Mouse (Mus musculus) midbrain, embryonic 10.5 days (tissue): Measurements from ENCODE around the gene Vmn1r65. TPM values are rescaled to one million over a fixed set of nuclear protein-coding genes. Genes with fewer than 3 reads are reported as not detected.
"Not testable (repeated sequence)": the region's sequence is repeated elsewhere in the genome, so short reads cannot be mapped to it uniquely, and the experiment has no call there.

Experiments used
- DNase-seq: peaks from one replicate; pipeline ENCODE4 v3.0.0-alpha.2; 2017; ENCODE audit warnings: low spot score
- H3K27ac ChIP-seq: fragments of 300-500 bp; sonication (generic); replicated peaks from 2 replicates; pipeline ENCODE4 v1.5.1; 2016; ENCODE audit warnings: mild to moderate bottlenecking
- H3K27me3 ChIP-seq: fragments of 300-500 bp; sonication (generic); 2 replicates; pipeline ENCODE4 v1.6.1; 2016; ENCODE audit warnings: low read depth, mild to moderate bottlenecking; ENCODE audit not compliant: poor library complexity, severe bottlenecking
- H3K36me3 ChIP-seq: fragments of 300-500 bp; sonication (generic); 2 replicates; pipeline ENCODE4 v1.6.1; 2016; ENCODE audit warnings: mild to moderate bottlenecking, moderate library complexity
- H3K4me1 ChIP-seq: fragments of 300-500 bp; sonication (generic); 2 replicates; pipeline ENCODE4 v1.6.1; 2016
- H3K4me3 ChIP-seq: fragments of 300-500 bp; sonication (generic); 2 replicates; pipeline ENCODE4 v1.5.1; 2016; ENCODE audit warnings: mild to moderate bottlenecking, moderate library complexity
- H3K9me3 ChIP-seq: fragments of 300-500 bp; sonication (generic); replicated peaks from 2 replicates; pipeline ENCODE4 v1.6.1; 2016; ENCODE audit warnings: mild to moderate bottlenecking
- WGBS: fragments of 180-500 bp; shearing (Covaris S2); methylation state at CpG from one replicate; pipeline ENCODE4 v1.1.7; 2016; 5-methylcytosine and 5-hydroxymethylcytosine counted together
- polyA plus RNA-seq: library from polyadenylated mRNA; unstranded; fragments of >200 nt; fragmentation: Nextera tagmentation; extraction: Ambion mirVana; gene quantifications from 2 replicates; pipeline ENCODE4 v1.2.1, GENCODE M21; 2016

Gene Vmn1r65
- polyA plus RNA-seq, result not detected in 2 replicates

- no peak for DNase-seq
- Histone ChIP-seq H3K36me3 (no peaks in the 10 kb centered on the region), H3K27me3 (no peaks in the 10 kb centered on the region), H3K9me3 (peaks cover 65% of the 10 kb centered on the region), H3K27ac (no peak within 1 kb of the TSS), H3K4me3 (no peak within 1 kb of the TSS), H3K4me1 (no peaks in the 10 kb centered on the region)
- WGBS, result 98% methylated on average over 1 of the region's 1 CpGs
Measured at GRCm38 (mm10) chr7:6010910-6011309, at the start of gene Vmn1r65. Vmn1r65 (minus strand) TSS chr7:6011010.

GRCm38 (mm10) chr7:6044861-6045260 is 34.1 kb upstream of the Vmn1r65 start, which contains the start of gene Nlrp4c:
Nlrp4c (plus strand) TSS chr7:6045161.
- Histone ChIP-seq H3K27ac (no peak within 1 kb of the TSS), H3K9me3 (peaks cover 72% of the 10 kb centered on the region), H3K27me3 (no peaks in the 10 kb centered on the region), H3K4me1 (no peaks in the 10 kb centered on the region), H3K4me3 (no peak within 1 kb of the TSS), H3K36me3 (no peaks in the 10 kb centered on the region)
- no peak for DNase-seq
- WGBS, result 84% methylated on average over 11 of the region's 11 CpGs

GRCm38 (mm10) chr7:5982426-5982825 is 28.4 kb downstream of the Vmn1r65 start:
- H3K27ac ChIP-seq, H3K4me3 ChIP-seq, DNase-seq, H3K27me3 ChIP-seq, H3K4me1 ChIP-seq, H3K36me3 ChIP-seq: not testable (repeated sequence)
- WGBS, result 89% methylated on average over 4 of the region's 4 CpGs
- peaks cover 68% of the 10 kb centered on the region for H3K9me3 ChIP-seq

GRCm38 (mm10) chr7:5972546-5972945 is 38.3 kb downstream of the Vmn1r65 start:
- H3K9me3 ChIP-seq, result peaks cover 46% of the 10 kb centered on the region
- H3K4me3 ChIP-seq, H3K4me1 ChIP-seq, H3K36me3 ChIP-seq, H3K27me3 ChIP-seq, H3K27ac ChIP-seq, DNase-seq: not testable (repeated sequence)
- WGBS, result 95% methylated on average over 2 of the region's 2 CpGs

Other genes with a start within 250 kb of the Vmn1r65 start
- not detected in 2 replicates for gene Vmn1r63, start 205.6 kb downstream of the Vmn1r65 start, polyA plus RNA-seq
- gene Vmn1r64, start 126.5 kb downstream of the Vmn1r65 start, polyA plus RNA-seq, result not detected in 2 replicates
- not detected in 2 replicates for gene Nlrp4c, start 34.2 kb upstream of the Vmn1r65 start, polyA plus RNA-seq
- 25.0 and 27.3 TPM in 2 replicates for gene Zfp787, start 145.0 kb upstream of the Vmn1r65 start, polyA plus RNA-seq
- 81.8 and 86.1 TPM in 2 replicates for gene Zfp444, start 161.2 kb upstream of the Vmn1r65 start, polyA plus RNA-seq
- gene Galp, start 186.1 kb upstream of the Vmn1r65 start, polyA plus RNA-seq, result not detected in 2 replicates
- gene Zscan5b, start 211.3 kb upstream of the Vmn1r65 start, polyA plus RNA-seq, result not detected in 2 replicates
- gene Epp13, start 241.7 kb upstream of the Vmn1r65 start, polyA plus RNA-seq, result not detected in 2 replicates